Mouse (Mus musculus): ENCODE data around the gene Zfp978. TPM values are rescaled to one million over a fixed set of nuclear protein-coding genes. Genes with fewer than 3 reads are reported as not detected.
A peak's percentile ranks its signal among the peaks of the same experiment; 100 is the strongest.
"Not testable (repeated sequence)": the region's sequence is repeated elsewhere in the genome, so short reads cannot be mapped to it uniquely, and the experiment has no call there.

The Zfp978 gene
- polyA plus RNA-seq, 1 experiment from 2014 or later = 0.37 TPM

DNA sequence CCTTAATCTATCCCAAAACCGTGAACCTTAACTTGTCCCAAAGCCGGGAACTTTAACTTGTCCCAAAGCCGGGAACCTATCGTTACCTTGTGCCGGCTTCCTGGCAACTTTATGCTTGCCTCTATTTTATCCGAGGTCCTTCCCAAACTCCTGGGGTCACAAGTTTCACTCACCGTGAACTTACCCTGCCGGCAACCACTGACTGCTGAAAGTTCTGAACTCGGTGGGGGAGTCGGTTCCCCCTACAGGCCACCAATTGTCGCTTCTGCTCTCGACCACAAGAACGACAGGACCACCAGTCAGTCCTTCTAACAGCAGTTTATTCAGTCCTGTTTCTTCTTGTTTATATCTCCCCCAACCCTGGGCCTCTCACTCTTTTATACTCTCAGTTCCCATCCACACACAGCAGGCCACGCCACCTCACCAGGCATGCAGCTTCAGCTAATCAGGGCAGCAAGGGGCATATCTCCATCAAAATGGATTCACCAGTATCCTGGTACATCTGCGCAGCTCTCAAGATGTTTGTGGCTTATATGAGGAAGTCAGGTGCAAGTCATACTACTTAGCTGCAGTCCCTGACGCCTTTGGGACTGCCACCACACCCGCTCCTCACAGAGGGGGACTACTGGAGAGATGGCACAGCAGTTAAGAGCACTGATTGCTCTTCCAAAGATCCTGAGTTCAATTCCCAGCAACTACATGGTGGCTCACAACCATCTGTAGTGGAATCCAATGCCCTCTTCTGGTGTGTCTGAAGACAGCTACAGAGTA, 40.8 kb downstream of the Zfp978 start:
- H3K4me1 ChIP-seq (replicated peaks; ENCODE audit: control insufficient read depth, insufficient read depth, low read length); H3K4me2 ChIP-seq; H3K27ac ChIP-seq (ENCODE audit: low read depth, low read length); ATAC-seq (replicated peaks; ENCODE audit: low FRiP score); H3K9ac ChIP-seq (ENCODE audit: low read depth, low read length); DNase-seq (ENCODE audit: low spot score); H3K4me3 ChIP-seq (ENCODE audit: low read depth, low read length); H3K36me3 ChIP-seq (ENCODE audit: control insufficient read depth, insufficient read depth, low read length); H3K27me3 ChIP-seq (replicated peaks; ENCODE audit: control insufficient read depth, insufficient read depth, low read length): not testable (repeated sequence)
- peaks cover 36% of the 10 kb centered on the region for H3K9me3 ChIP-seq (ENCODE audit: control insufficient read depth, low read length)
- 76% methylated on average over 17 of the region's 17 CpGs for WGBS

DNA sequence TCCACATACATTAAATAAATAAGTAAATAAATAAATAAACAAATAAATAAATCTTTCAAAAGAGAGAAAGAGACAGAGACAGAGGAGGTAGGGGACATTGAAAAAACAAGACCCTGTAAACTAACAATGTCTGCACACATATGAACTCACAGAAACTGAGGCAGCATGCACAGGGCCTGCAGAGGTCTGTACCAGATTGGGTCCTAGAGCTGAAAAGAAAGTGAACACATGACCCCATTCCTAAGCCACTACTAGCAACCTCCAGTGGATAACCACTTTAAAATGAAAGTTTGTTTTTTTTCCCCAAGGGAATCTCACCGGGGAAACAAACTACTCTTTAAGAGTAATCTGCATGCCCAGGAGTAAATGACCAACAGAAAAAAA, 41.4 kb downstream of the Zfp978 start:
- ATAC-seq (replicated peaks; ENCODE audit: low FRiP score) = not testable (repeated sequence)
- peaks cover 32% of the 10 kb centered on the region for H3K9me3 ChIP-seq (ENCODE audit: control insufficient read depth, low read length)

DNA sequence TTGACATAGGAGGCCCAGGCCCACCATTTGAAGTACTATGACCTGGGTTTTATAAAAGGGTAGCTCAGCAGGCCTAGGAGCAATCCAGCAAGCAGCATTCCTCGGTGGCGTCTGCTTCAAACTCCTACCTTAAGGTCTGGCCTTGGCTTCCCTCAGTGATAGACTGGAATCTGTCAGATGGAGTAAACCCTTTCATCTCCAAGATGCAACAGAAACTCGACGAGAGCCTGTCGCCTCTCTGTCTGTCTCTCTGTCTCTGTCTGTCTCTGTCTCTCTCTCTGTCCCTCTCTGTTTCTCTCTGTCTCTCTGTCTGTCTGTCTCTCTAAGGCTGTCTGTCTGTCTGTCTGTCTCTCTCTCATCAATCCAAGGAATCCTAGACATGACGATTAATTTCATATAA, 42.4 kb downstream of the Zfp978 start:
- H3K27ac ChIP-seq (ENCODE audit: low read depth, low read length); DNase-seq (ENCODE audit: low spot score); H3K4me2 ChIP-seq; H3K4me3 ChIP-seq (ENCODE audit: low read depth, low read length); H3K27me3 ChIP-seq (replicated peaks; ENCODE audit: control insufficient read depth, insufficient read depth, low read length); H3K9ac ChIP-seq (ENCODE audit: low read depth, low read length); ATAC-seq (replicated peaks; ENCODE audit: low FRiP score); H3K36me3 ChIP-seq (ENCODE audit: control insufficient read depth, insufficient read depth, low read length); H3K4me1 ChIP-seq (replicated peaks; ENCODE audit: control insufficient read depth, insufficient read depth, low read length): not testable (repeated sequence)
- H3K9me3 ChIP-seq (ENCODE audit: control insufficient read depth, low read length) = peaks cover 30% of the 10 kb centered on the region
- WGBS = 84% methylated on average over 6 of the region's 6 CpGs

More for the DNA sequence above, 41.4 kb downstream of the Zfp978 start:
- not testable (repeated sequence) for H3K4me2 ChIP-seq; DNase-seq (ENCODE audit: low spot score); H3K36me3 ChIP-seq (ENCODE audit: control insufficient read depth, insufficient read depth, low read length); H3K27ac ChIP-seq (ENCODE audit: low read depth, low read length); H3K27me3 ChIP-seq (replicated peaks; ENCODE audit: control insufficient read depth, insufficient read depth, low read length); H3K4me1 ChIP-seq (replicated peaks; ENCODE audit: control insufficient read depth, insufficient read depth, low read length); H3K4me3 ChIP-seq (ENCODE audit: low read depth, low read length); H3K9ac ChIP-seq (ENCODE audit: low read depth, low read length)
- 19% methylated on average over 1 of the region's 1 CpGs for WGBS

DNA sequence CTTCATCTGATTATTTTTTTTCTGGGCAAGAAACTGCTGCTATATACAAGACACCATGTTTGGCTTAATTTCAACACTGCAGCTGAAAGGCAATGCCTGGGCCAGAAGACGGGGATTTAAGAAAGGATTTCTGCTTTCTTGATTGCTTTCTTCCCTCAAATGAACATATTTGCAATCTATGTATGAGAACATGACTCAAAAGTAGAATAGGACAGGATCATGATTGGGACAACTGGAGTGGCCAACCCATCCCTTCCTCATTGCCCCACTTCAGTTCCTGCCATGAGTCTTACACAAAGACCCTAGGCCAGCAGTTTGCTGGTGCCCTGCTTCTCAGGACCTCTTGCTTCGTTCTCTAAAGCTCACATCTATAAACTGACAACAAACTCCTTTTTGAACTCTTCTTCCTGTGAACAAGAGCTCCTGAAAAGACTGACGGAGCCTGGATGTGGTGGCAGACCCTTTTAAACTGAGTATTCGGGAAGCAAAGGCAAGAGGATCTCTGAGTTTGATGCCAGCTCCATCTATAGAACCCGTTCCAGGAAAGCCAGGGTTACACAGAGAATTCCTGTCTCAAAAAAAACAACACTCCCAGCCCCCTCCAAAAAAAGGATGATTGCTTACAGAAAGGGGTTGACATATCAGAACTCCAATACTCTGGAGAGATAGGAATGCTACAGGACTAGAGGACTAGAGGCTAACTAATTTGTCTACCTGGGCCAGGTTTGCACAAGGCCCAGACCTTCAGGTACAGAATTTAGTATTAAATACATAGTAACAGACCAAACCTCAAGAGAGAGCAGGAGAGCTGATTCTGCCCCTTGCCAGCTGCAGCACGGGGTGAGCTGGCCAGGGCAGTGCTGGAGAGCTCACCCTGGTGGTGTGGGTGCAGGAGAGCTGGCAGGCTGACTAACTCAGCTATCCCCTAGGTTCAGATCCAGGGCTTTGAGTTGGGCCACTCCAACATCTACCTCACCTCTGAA, 43.1 kb downstream of the Zfp978 start:
- WGBS = 74% methylated on average over 5 of the region's 6 CpGs
- not testable (repeated sequence) for H3K27ac ChIP-seq (ENCODE audit: low read depth, low read length); DNase-seq (ENCODE audit: low spot score); H3K36me3 ChIP-seq (ENCODE audit: control insufficient read depth, insufficient read depth, low read length); H3K9ac ChIP-seq (ENCODE audit: low read depth, low read length); ATAC-seq (replicated peaks; ENCODE audit: low FRiP score); H3K4me1 ChIP-seq (replicated peaks; ENCODE audit: control insufficient read depth, insufficient read depth, low read length); H3K27me3 ChIP-seq (replicated peaks; ENCODE audit: control insufficient read depth, insufficient read depth, low read length); H3K4me3 ChIP-seq (ENCODE audit: low read depth, low read length); H3K4me2 ChIP-seq
- peaks cover 30% of the 10 kb centered on the region for H3K9me3 ChIP-seq (ENCODE audit: control insufficient read depth, low read length)

GRCm38 (mm10) chr4:147406735-147407462, 45.8 kb downstream of the Zfp978 start:
- Histone ChIP-seq H3K4me1 (replicated peaks; ENCODE audit: control insufficient read depth, insufficient read depth, low read length) (no peaks in the 10 kb centered on the region), H3K27ac (ENCODE audit: low read depth, low read length) (peak overlapping the region; percentile 49; the same call in 1 of the 2 replicates), H3K36me3 (ENCODE audit: control insufficient read depth, insufficient read depth, low read length) (no peaks in the 10 kb centered on the region), H3K9ac (ENCODE audit: low read depth, low read length) (peak overlapping the region; percentile 64), H3K9me3 (ENCODE audit: control insufficient read depth, low read length) (peaks cover 24% of the 10 kb centered on the region), H3K27me3 (replicated peaks; ENCODE audit: control insufficient read depth, insufficient read depth, low read length) (no peaks in the 10 kb centered on the region), H3K4me3 (ENCODE audit: low read depth, low read length) (peak overlapping the region; percentile 56), H3K4me2 (peak overlapping the region; percentile 77)
- peak; percentile 83 for ATAC-seq (replicated peaks; ENCODE audit: low FRiP score)
- peak; percentile 73 for DNase-seq (ENCODE audit: low spot score)
- WGBS = under 1% methylated on average over 31 of the region's 75 CpGs

DNA sequence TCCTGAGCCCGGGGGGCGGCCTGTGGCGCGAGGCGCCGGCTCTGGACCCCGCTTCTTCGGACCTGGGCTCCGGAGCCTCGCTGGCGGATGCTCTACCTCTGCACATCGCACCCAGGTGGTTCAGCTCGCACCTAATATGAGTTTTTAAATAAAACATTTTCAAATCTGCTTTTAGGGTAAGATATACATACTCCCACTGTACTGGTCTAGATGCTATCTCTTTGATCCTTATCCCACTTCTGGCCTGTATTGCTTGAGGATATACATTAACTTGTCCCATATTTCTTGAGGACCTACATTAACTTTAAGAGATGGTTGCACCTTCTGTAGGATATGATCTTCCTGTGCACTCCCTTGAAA, 46.3 kb downstream of the Zfp978 start:
- Histone ChIP-seq H3K27ac (ENCODE audit: low read depth, low read length) (0 out of 2 replicates have a peak overlapping the region, but pooled peaks have one; percentile 49), H3K4me1 (replicated peaks; ENCODE audit: control insufficient read depth, insufficient read depth, low read length) (no peaks in the 10 kb centered on the region), H3K27me3 (replicated peaks; ENCODE audit: control insufficient read depth, insufficient read depth, low read length) (no peaks in the 10 kb centered on the region), H3K36me3 (ENCODE audit: control insufficient read depth, insufficient read depth, low read length) (no peaks in the 10 kb centered on the region), H3K9ac (ENCODE audit: low read depth, low read length) (peak overlapping the region; percentile 64), H3K9me3 (ENCODE audit: control insufficient read depth, low read length) (peaks cover 20% of the 10 kb centered on the region), H3K4me3 (ENCODE audit: low read depth, low read length) (peak overlapping the region; percentile 56), H3K4me2 (peak overlapping the region; percentile 77)
- ATAC-seq (replicated peaks; ENCODE audit: low FRiP score) (0 out of 2 replicates have a peak, but pooled peaks have one; percentile 8), DNase-seq (ENCODE audit: low spot score) (no peak)
- 8% methylated on average over 12 of the region's 13 CpGs for WGBS

GRCm38 (mm10) chr4:147416365-147416764, 55.3 kb downstream of the Zfp978 start:
- not testable (repeated sequence) for H3K9ac ChIP-seq (ENCODE audit: low read depth, low read length); ATAC-seq (replicated peaks; ENCODE audit: low FRiP score); H3K36me3 ChIP-seq (ENCODE audit: control insufficient read depth, insufficient read depth, low read length); DNase-seq (ENCODE audit: low spot score); H3K27ac ChIP-seq (ENCODE audit: low read depth, low read length); H3K4me3 ChIP-seq (ENCODE audit: low read depth, low read length); H3K4me1 ChIP-seq (replicated peaks; ENCODE audit: control insufficient read depth, insufficient read depth, low read length); H3K4me2 ChIP-seq; H3K27me3 ChIP-seq (replicated peaks; ENCODE audit: control insufficient read depth, insufficient read depth, low read length)
- WGBS = 68% methylated on average over 1 of the region's 1 CpGs
- peaks cover 32% of the 10 kb centered on the region for H3K9me3 ChIP-seq (ENCODE audit: control insufficient read depth, low read length)

DNA sequence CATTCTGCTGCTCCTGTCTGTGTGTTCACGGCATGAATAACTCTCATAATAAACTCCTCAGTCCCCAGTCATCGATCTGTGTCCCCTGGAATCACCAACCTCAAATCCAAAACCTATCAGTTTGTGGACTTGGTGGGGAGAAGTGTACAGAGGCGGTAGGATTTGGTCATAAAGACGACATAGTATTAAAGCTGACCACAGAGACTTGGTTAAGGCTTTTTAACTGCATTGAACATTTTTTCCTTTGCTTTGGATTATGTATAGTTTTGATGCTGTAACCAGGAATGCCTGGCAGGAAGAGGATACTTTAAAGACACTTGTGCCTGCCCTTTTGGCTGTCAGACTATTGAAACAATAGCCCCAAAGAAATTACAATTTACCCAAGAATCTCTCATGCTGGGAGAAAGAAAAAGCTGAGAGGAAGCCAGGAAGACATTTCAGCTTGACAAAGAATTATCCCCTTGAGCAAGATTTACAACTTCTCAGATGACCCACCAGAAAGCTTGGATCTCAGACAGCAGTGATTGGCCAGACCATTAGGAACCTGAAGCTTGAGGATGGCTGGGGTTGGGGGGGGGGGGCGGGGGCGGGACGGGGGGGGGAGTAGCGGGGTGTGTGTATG, 56.2 kb downstream of the Zfp978 start:
- no peak overlapping the region for H3K9ac ChIP-seq (ENCODE audit: low read depth, low read length)
- no peak for DNase-seq (ENCODE audit: low spot score)
- no peaks in the 10 kb centered on the region for H3K27me3 ChIP-seq (replicated peaks; ENCODE audit: control insufficient read depth, insufficient read depth, low read length)
- H3K4me2 ChIP-seq = no peak overlapping the region
- 59% methylated on average over 8 of the region's 8 CpGs for WGBS
- peaks cover 37% of the 10 kb centered on the region for H3K9me3 ChIP-seq (ENCODE audit: control insufficient read depth, low read length)
- no peaks in the 10 kb centered on the region for H3K36me3 ChIP-seq (ENCODE audit: control insufficient read depth, insufficient read depth, low read length)
- H3K27ac ChIP-seq (ENCODE audit: low read depth, low read length) = no peak overlapping the region
- no peaks in the 10 kb centered on the region for H3K4me1 ChIP-seq (replicated peaks; ENCODE audit: control insufficient read depth, insufficient read depth, low read length)
- ATAC-seq (replicated peaks; ENCODE audit: low FRiP score) = no peak; the same call in 1 of the 2 replicates
- H3K4me3 ChIP-seq (ENCODE audit: low read depth, low read length) = no peak overlapping the region

Data from liver, embryonic 11.5 days (tissue).